Mouse (Mus musculus): ENCODE measurements around the gene Slc9a7.

DNA sequence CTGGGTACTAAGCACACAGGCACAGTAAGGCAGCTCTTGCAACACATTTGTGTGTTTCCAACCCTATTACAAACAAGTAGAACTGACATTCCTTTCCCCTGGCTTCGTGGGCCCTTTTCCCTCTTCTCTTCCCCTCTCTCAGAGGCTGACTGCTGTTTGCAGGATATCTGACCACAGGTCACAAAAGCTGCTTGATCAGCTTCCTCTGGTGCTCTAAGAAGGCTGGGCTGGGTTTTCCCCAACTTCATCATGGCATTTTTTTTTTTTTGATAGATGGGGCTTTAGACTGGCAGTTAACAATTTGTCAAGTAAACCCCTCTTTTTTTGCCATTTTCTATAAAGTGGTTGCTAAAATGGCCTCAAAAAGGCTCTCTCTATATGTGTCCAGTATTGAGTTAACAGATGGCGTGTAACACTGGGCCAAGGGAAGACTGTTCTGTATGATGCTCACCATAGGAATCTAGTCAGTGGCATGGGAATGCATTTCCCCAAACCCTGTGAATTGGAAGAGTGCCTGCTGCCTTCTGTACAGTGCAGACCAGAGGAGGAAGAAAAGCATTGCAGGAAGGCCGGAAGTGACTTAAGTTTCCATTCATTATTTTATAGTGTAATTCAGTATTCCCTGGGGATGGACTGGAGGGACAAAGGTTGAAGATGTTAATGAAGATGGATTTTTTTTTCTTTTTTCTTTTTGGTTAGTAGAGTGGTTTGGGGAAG, 229.7 kb downstream of the Slc9a7 start:
- TF ChIP-seq TAL1 (IDR thresholded peaks at IDR 0.05; ENCODE audit: low read length) (no peak), GATA1 (IDR thresholded peaks at IDR 0.05; ENCODE audit: low read length) (no peak)

Measured in erythroblast, embryonic 14.5 days (primary cell).